Mouse (Mus musculus): ENCODE measurements around the gene Sik1. TPM values are rescaled to one million over a fixed set of nuclear protein-coding genes. Genes with fewer than 3 reads are reported as not detected.

Gene Sik1
- polyA plus RNA-seq, 1 experiment from 2014 or later = 25.0 TPM

DNA sequence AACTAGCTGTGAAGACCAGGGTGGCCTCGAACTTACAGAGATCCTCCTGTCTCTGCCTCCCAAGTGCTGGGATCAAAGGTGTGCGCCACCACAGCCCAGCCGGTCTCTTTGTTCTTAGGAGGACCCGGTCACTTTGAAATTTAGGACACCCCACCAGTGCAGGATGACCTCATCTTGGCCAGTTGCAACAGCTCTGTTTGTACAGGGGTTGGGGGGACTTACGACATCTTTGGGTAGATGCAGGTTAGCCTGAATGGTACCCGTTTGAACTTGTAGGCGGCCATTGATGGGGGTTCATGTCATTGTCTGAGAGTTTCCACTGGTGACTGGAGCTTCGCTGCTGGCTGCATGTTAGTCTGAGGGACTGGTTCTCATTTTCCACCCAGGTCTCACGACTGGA lies 14.8 kb upstream of the Sik1 start:
- no peak for ATAC-seq (ENCODE audit: insufficient read depth)
- Histone ChIP-seq H3K36me3 (ENCODE audit: insufficient read depth) (no peaks in the 10 kb centered on the region), H3K27me3 (ENCODE audit: insufficient read depth, low read length) (no peaks in the 10 kb centered on the region), H3K9ac (no peak overlapping the region), H3K4me3 (ENCODE audit: low read depth, low read length) (no peak overlapping the region), H3K9me3 (ENCODE audit: low read depth, low read length) (no peaks in the 10 kb centered on the region), H3K4me1 (ENCODE audit: insufficient read depth) (peaks cover 16% of the 10 kb centered on the region), H3K27ac (ENCODE audit: low read depth) (peak overlapping the region; percentile 24; the same call in 1 of the 2 replicates), H3K4me2 (peak overlapping the region; percentile 44)
- TF ChIP-seq CTCF (IDR thresholded peaks at IDR 0.05; ENCODE audit: low read depth) = no peak
- no peak for DNase-seq
- 71% methylated on average over 9 of the region's 9 CpGs for WGBS

DNA sequence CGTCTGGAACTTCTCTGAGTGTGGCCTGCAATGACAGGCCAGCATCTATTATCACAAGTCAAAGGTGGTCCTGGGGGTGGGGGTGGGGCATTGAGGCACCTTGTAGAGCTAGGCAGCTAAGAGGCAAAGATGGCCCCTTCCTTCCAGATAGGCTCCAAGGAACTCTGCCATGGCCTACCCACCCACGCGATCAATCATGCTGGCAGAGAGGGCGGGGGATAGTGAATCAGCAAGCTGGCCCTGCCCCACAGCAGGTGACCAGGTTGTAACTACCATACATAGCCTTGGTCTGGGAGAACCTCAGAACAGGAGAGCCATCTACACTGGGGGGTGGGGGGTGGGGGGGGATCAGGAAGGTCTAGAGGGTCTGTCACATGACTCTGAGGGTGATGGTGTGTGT lies 12.5 kb upstream of the Sik1 start:
- no peak overlapping the region for H3K9ac ChIP-seq
- H3K27me3 ChIP-seq (ENCODE audit: insufficient read depth, low read length) = no peaks in the 10 kb centered on the region
- H3K4me1 ChIP-seq (ENCODE audit: insufficient read depth) = peaks cover 15% of the 10 kb centered on the region
- H3K4me2 ChIP-seq = no peak overlapping the region
- no peak for TF ChIP-seq CTCF (IDR thresholded peaks at IDR 0.05; ENCODE audit: low read depth)
- H3K27ac ChIP-seq (ENCODE audit: low read depth) = no peak overlapping the region
- no peak for ATAC-seq (ENCODE audit: insufficient read depth)
- 85% methylated on average over 4 of the region's 4 CpGs for WGBS
- DNase-seq = no peak
- no peak overlapping the region for H3K4me3 ChIP-seq (ENCODE audit: low read depth, low read length)
- no peaks in the 10 kb centered on the region for H3K36me3 ChIP-seq (ENCODE audit: insufficient read depth)
- no peaks in the 10 kb centered on the region for H3K9me3 ChIP-seq (ENCODE audit: low read depth, low read length)

DNA sequence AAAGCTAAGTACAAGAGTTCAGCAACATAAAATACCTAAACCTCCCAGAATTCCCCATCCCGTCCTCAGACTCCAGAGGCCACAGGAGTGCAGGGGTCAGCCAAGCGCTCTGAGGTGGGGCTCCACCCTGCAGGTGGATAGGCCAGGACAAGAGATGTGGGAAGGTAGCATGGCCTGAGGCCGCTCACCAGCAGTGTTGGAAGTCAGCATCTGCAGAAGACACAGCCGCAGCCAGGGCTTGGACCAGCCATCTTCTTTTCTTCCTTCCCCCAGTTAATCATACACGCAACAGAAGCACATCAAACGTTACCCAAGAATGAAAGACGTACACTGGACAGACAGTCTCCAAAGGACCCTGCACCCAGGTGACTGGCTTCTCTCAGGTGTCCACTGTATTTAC lies 11.5 kb upstream of the Sik1 start:
- Histone ChIP-seq H3K36me3 (ENCODE audit: insufficient read depth) (no peaks in the 10 kb centered on the region), H3K4me2 (no peak overlapping the region), H3K4me3 (ENCODE audit: low read depth, low read length) (no peak overlapping the region), H3K27ac (ENCODE audit: low read depth) (no peak overlapping the region), H3K4me1 (ENCODE audit: insufficient read depth) (peaks cover 14% of the 10 kb centered on the region), H3K9ac (no peak overlapping the region), H3K27me3 (ENCODE audit: insufficient read depth, low read length) (no peaks in the 10 kb centered on the region), H3K9me3 (ENCODE audit: low read depth, low read length) (no peaks in the 10 kb centered on the region)
- ATAC-seq (ENCODE audit: insufficient read depth) (no peak), DNase-seq (no peak)
- no peak for TF ChIP-seq CTCF (IDR thresholded peaks at IDR 0.05; ENCODE audit: low read depth)
- WGBS = 89% methylated on average over 7 of the region's 7 CpGs

DNA sequence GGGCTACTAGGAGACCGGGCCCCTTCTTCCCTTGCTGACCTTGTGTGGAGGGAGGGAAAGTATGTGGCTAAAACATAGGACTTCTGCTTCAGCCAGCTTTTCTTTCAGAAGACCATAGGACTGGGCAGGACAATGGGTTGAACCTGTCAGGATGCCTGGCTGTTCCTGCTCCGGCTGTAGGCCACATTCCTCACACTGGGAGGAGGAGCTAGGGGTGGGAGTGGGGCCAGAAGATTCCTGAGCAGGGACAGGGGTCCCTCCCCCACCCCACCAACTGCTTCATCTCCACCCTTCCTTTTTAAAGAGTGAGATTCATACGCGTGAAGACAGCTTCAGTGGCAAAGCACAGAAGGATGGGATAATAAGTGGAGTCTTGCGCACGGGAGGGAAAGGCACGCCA lies 10.0 kb upstream of the Sik1 start:
- H3K9ac ChIP-seq = no peak overlapping the region
- ATAC-seq (ENCODE audit: insufficient read depth) (0 out of 2 replicates have a peak, but pooled peaks have one; percentile 36), DNase-seq (peak; percentile 58)
- 52% methylated on average over 7 of the region's 7 CpGs for WGBS
- no peak for TF ChIP-seq CTCF (IDR thresholded peaks at IDR 0.05; ENCODE audit: low read depth)
- no peak overlapping the region for H3K4me2 ChIP-seq
- no peaks in the 10 kb centered on the region for H3K36me3 ChIP-seq (ENCODE audit: insufficient read depth)
- no peak overlapping the region for H3K4me3 ChIP-seq (ENCODE audit: low read depth, low read length)
- no peaks in the 10 kb centered on the region for H3K27me3 ChIP-seq (ENCODE audit: insufficient read depth, low read length)
- peaks cover 12% of the 10 kb centered on the region for H3K4me1 ChIP-seq (ENCODE audit: insufficient read depth)
- H3K27ac ChIP-seq (ENCODE audit: low read depth) = no peak overlapping the region
- no peaks in the 10 kb centered on the region for H3K9me3 ChIP-seq (ENCODE audit: low read depth, low read length)

DNA sequence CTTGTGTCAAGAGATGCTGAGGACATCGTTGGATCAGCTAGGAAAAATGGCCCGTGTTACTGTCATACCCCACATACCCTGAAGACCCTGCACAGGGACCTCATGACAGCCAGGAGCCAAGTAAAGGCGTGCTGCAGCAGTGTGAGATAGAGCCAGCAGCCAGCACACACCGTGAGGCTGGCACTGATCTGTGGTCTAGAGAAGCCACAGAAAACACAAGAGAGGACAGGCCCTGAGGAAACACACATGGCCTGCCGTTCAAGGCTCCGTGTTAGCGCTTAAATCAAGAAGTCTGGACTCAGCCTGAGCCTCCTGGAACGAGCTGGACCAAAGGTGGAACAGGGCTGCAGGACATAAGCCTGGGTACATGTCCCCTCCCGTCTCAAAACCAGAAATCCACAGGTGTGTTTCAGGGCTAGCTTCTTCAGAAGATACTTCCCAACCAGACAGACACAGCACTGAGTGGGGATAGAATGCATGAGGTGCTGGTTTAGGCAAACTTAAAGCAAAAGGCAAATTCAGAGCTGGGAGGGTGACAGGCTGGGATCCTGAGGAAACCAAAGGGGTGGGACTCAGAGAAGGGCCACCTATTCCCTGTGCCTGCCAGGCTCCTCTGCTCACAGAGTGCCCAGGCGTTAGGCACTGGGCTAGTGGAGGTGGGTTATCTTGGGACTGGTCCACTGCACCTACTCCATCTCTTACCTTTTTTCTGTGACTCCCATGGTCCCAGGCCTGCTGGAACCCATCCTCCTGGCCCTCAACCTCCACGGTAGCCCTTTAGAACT lies 9.3 kb upstream of the Sik1 start:
- ATAC-seq (ENCODE audit: insufficient read depth) (no peak), DNase-seq (no peak)
- Histone ChIP-seq H3K27me3 (ENCODE audit: insufficient read depth, low read length) (no peaks in the 10 kb centered on the region), H3K27ac (ENCODE audit: low read depth) (no peak overlapping the region), H3K9me3 (ENCODE audit: low read depth, low read length) (no peaks in the 10 kb centered on the region), H3K9ac (no peak overlapping the region), H3K4me3 (ENCODE audit: low read depth, low read length) (no peak overlapping the region), H3K36me3 (ENCODE audit: insufficient read depth) (no peaks in the 10 kb centered on the region), H3K4me1 (ENCODE audit: insufficient read depth) (peaks cover 7% of the 10 kb centered on the region; the same call in 1 of the 2 replicates), H3K4me2 (no peak overlapping the region)
- no peak for TF ChIP-seq CTCF (IDR thresholded peaks at IDR 0.05; ENCODE audit: low read depth)
- WGBS = 67% methylated on average over 11 of the region's 11 CpGs

DNA sequence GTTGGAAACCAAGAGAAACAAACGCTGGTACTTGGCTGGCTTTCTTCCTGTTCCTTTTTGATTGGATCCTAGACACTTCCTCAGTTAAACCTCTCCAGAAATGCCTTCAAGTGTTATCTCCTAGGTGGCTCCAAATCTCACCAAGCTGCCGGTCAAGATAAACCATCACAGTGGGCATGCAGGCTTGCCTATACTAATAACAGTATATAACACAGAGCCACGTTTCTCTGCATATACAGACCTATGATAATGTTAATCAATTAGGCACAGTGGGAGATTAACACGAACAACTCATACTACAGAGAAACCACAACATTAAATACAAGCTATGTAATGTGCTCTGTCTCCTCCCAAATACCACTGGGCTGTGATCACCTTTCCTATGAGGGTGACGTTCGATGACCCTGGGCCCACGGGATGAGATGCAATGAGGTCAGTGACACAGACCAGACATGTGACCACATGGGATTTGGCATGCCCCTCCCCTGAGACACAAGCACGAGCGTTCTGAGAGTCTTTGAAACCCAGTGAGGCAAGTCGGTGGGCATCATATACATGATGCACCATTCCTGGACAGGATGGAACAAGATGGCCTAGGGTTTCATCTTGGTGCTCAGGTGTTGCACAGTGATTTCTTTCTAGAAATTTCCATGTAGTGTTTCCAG lies 7.7 kb upstream of the Sik1 start:
- no peak overlapping the region for H3K4me3 ChIP-seq (ENCODE audit: low read depth, low read length)
- no peak overlapping the region for H3K27ac ChIP-seq (ENCODE audit: low read depth)
- no peak overlapping the region for H3K9ac ChIP-seq
- DNase-seq (no peak), ATAC-seq (ENCODE audit: insufficient read depth) (no peak)
- no peaks in the 10 kb centered on the region for H3K36me3 ChIP-seq (ENCODE audit: insufficient read depth)
- TF ChIP-seq CTCF (IDR thresholded peaks at IDR 0.05; ENCODE audit: low read depth) = no peak
- H3K4me1 ChIP-seq (ENCODE audit: insufficient read depth) = peaks cover 6% of the 10 kb centered on the region; the same call in 1 of the 2 replicates
- 74% methylated on average over 10 of the region's 10 CpGs for WGBS
- H3K9me3 ChIP-seq (ENCODE audit: low read depth, low read length) = no peaks in the 10 kb centered on the region
- H3K4me2 ChIP-seq = no peak overlapping the region
- no peaks in the 10 kb centered on the region for H3K27me3 ChIP-seq (ENCODE audit: insufficient read depth, low read length)

DNA sequence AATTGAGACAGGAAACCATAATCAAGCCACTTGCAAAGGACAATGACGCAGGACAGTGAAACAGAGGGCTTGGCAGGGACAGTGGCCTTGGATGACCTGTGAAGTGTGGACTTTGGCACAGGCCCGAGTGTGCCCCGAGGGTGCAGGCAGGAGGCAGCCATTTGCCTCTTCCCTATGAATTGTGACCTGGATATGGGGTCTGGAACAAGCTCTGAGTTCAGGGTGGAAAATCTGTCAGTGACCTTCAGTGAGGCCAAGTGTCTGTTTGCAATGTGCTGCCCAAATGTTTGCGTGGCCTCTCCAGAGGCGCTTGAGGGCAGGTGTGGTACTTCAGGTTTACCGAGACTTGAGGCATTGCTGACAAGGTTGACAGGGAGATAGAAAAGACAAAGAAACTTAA lies 6.5 kb upstream of the Sik1 start:
- DNase-seq = no peak
- no peak overlapping the region for H3K9ac ChIP-seq
- ATAC-seq (ENCODE audit: insufficient read depth) = no peak

More for the DNA sequence above, 6.5 kb upstream of the Sik1 start:
- Histone ChIP-seq H3K27ac (ENCODE audit: low read depth) (peak overlapping the region; percentile 70; the same call in 1 of the 2 replicates), H3K4me3 (ENCODE audit: low read depth, low read length) (no peak overlapping the region), H3K36me3 (ENCODE audit: insufficient read depth) (no peaks in the 10 kb centered on the region), H3K4me2 (no peak overlapping the region), H3K9me3 (ENCODE audit: low read depth, low read length) (no peaks in the 10 kb centered on the region), H3K4me1 (ENCODE audit: insufficient read depth) (peaks cover 9% of the 10 kb centered on the region), H3K27me3 (ENCODE audit: insufficient read depth, low read length) (no peaks in the 10 kb centered on the region)
- 35% methylated on average over 6 of the region's 6 CpGs for WGBS
- no peak for TF ChIP-seq CTCF (IDR thresholded peaks at IDR 0.05; ENCODE audit: low read depth)
